Mouse (Mus musculus) layer of hippocampus, adult 8-10 months (tissue): ENCODE results near the gene Elf2. TPM values are rescaled to one million over a fixed set of nuclear protein-coding genes. Genes with fewer than 3 reads are reported as not detected.

ENCODE experiments used
- DNase-seq, 2 experiments: peaks; one replicate each; pipeline ENCODE4 v3.0.0; 2022; ENCODE audit warnings: low spot score in 2 of 2
- total RNA-seq, 4 experiments: library from RNA; stranded (reverse); gene quantifications; 2 replicates each; pipeline ENCODE4 v1.2.4; 2022

The Elf2 gene
- total RNA-seq, 4 experiments from 2014 or later: 57.6 to 62.4 (median 60.1) TPM

GRCm38 (mm10) chr3:51234752-51235055, 105.8 kb downstream of the Elf2 start:
- no peak for DNase-seq

GRCm38 (mm10) chr3:51233918-51234751, 106.3 kb downstream of the Elf2 start:
- peak; percentile 54 to 74 for DNase-seq

GRCm38 (mm10) chr3:51233474-51233873, 107.0 kb downstream of the Elf2 start:
- no peak for DNase-seq

DNA sequence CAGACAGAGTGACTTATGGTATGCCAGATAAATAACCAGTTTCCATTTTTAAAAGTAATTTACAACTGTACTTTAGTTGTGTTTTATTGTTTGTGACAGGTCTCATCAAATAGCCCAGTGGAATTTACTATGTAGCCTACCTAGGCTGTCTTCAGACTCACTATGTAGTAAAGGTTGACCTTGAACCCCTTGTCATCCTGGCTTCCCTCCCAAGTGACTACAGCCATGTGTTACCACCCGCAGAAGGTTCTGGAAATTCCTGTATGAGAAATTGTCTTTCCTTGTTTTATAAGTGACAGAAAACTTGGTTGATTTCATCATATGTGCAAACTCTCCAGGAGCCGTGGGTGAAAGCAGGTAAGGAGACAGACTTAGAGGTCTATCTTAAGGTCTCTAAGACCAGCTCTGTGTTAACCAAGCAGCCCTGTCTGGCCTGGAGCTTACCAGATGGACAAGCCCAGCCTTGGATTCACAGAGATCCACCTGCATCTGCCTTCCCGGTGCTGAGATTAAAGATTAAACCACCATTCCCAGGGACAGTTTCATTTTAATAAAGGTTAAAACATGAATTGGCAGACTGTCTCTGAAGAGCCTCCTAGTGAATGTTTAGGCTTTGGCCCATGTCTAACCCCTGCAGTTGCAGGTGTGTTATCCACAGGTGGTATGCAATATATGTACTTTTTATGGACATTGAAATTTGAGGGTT, 108.1 kb downstream of the Elf2 start:
- DNase-seq: no peak

- DNase-seq: no peak
Observed at GRCm38 (mm10) chr3:51231499-51231898, 109.0 kb downstream of the Elf2 start.

DNA sequence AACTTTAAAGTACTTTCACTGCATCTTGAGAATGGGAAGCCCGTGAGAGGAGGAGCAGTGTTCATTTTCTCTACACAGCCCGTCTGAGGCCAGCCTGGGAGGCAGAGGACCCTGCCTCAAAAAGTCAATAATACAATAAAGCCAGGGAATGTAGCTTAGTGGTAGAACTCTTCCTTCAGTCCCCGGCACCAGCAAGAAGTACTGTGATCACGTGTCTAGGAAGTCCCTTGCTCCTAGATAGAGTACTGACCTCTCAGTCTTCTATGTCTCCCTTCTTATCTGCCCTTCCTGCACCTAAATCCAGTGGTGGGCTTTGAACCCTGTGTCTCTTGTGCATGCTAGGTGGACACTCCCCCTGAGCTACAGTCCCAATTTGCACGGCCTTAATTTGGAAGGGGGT, 109.6 kb downstream of the Elf2 start:
- DNase-seq: no peak

GRCm38 (mm10) chr3:51230146-51230835, 110.2 kb downstream of the Elf2 start:
- no peak for DNase-seq

- no peak for DNase-seq
Observed at GRCm38 (mm10) chr3:51229226-51229625, 111.2 kb downstream of the Elf2 start.

GRCm38 (mm10) chr3:51228821-51229205, 111.7 kb downstream of the Elf2 start:
- DNase-seq: peak; percentile 73 to 74

DNA sequence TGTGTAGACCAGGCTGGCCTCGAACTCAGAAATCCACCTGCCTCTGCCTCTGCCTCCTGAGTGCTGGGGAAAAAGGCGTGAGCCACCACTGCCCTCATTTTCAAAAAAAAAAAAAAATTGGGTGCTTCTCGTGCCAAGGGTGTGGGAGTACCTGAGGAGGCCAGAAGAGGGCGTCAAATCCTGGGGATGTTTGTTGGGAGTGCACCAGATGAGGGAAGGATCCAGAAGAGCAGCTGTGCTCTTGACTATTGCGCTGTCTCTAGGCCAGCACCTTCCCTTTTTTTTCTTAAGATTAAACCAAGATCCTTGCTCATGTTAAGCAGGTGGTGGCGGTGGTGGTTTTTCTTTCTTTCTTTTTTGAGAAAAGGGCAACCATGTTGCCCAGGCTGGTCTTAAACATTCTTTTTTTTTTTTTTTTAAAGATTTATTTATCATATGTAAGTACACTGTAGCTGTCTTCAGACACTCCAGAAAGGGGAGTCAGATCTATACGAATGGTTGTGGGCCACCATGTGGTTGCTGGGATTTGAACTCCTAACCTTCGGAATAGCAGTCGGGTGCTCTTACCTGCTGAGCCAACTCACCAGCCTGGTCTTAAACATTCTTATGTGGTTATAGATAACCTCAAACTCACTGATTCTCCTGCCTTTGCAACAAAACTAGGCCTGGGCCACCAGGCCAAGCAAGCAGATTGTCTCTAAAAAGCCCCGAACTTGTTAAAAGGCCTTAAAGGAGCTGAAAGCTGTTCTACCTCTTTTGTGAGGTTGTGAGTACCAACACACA, 112.2 kb downstream of the Elf2 start:
- DNase-seq: no peak

GRCm38 (mm10) chr3:51226601-51227000, 113.9 kb downstream of the Elf2 start:
- no peak for DNase-seq

GRCm38 (mm10) chr3:51225979-51226378, 114.5 kb downstream of the Elf2 start:
- DNase-seq: no peak

DNA sequence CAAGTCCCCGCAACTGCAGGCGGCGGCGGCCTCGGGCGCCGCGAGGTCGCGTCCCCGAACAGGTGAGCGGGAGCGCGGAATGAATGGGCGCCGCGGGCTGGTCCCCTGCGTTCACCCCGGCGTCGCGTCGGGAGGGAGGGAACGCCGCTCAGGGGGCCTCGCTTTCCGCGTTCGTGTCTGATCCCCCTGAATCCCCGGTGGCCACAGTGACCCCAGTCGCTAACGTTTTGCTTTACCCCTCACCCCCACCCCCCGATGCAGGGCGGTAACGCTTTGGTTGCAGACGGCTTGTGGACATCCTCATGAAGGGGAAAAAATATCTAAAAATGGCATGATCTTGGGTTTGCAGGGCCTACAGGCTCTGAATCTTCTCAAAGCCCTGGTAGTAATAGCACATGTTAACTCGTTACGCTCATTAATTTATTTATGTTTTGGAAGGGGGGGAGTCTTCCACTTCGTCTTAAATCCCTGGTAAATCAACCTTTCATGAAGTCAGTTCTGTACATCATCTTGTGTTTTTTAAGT, 115.2 kb downstream of the Elf2 start:
- no peak for DNase-seq

GRCm38 (mm10) chr3:51224363-51225225, 115.9 kb downstream of the Elf2 start, which contains the start of gene Noct:
Noct (plus strand) TSS chr3:51224447.
- DNase-seq: peak; percentile 79 to 89

DNA sequence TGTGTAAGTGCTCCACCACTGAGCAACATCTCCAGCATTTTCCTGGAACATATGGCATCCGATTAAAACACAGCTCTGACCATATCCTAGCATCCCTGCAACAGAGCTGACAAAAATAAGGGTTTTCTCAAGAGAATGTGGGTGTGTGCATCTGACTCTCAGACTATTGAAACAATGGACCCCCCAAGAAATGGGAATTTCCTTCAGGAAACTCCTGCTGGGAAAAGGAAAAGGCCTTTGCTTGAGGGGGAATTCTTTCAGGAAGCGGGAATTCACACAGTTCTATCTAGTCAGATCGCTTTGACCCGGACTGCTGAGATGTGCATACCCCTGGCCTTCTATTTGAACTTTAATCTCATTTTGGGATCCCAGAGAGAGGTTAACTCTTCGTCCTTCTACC, 116.9 kb downstream of the Elf2 start:
- DNase-seq: no peak

GRCm38 (mm10) chr3:51222834-51223460, 117.5 kb downstream of the Elf2 start:
- DNase-seq: no peak

GRCm38 (mm10) chr3:51222302-51222701, 118.2 kb downstream of the Elf2 start:
- DNase-seq: no peak

GRCm38 (mm10) chr3:51221847-51222246, 118.6 kb downstream of the Elf2 start:
- no peak for DNase-seq

DNA sequence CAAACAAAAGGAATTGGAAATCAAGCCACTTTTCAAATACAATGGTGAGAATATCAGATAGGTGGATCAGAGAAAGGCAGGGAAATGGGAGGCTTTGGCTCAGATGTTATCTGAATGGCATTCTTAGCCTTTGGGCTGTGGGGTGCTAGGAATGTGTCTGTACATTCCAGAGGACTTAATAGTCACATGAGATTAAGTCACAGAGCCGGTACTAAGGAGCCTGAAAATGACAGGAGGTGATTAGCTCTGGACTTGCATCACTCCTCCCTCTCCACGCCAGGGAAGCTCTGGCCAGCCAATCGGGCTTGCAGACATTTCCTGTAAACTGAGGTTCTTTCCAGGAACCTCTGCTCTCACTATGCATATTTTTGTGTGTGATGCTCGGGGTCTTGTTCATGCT, 119.6 kb downstream of the Elf2 start:
- DNase-seq: no peak

DNA sequence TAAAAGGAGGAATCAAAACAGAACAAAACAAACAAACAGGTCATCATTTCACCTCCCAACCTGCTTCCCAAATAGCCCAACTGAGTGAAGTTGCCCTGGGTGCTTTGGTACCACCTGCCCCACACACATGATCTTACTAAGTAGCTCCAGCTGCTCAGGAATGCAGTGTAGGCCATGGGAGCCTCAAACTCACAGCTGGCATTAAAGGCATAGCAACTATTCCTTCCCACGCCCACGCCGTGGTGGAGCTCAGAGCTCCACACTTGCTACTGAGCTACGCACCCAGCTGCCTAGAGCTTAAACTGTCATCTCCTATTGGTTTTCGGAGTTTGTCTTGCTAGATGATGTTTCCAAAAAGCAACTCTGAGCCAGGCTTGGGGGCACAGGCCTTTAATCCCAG, 121.2 kb downstream of the Elf2 start:
- no peak for DNase-seq
